Mouse (Mus musculus): ENCODE results near the gene Wfikkn1. TPM values are rescaled to one million over a fixed set of nuclear protein-coding genes. Genes with fewer than 3 reads are reported as not detected.
A peak's percentile ranks its signal among the peaks of the same experiment; 100 is the strongest.

Wfikkn1 gene
- total and polyA plus RNA-seq, 2 experiments from 2014 or later: 0.11 TPM; not detected in 1

DNA sequence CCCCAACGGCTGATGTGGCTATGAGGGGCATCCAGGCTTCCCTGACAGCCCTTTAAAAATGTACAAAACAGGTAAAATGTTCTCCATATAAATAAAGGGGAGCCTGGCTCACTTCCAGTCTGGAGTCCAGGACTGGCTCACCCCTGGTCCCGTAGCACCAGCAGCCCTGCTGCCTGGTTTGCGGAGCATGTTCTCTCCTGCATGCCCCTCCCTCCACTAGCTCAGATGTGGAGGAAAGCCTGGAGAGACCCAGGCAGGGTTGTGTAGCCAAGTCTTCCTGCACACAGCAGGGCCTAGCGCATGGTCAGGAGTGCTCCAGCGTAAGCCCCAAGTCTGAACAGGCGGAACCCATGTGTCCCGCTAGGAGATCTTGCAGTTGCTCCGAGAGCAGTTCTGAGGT is 2.6 kb upstream of the Wfikkn1 start:
- TF ChIP-seq EP300 (IDR thresholded peaks at IDR 0.05; ENCODE audit: low read depth): no peak
- no peak for TF ChIP-seq CTCF (IDR thresholded peaks at IDR 0.05; ENCODE audit: low read depth)
- Histone ChIP-seq H3K4me3 (ENCODE audit: low read depth, low read length) (no peak overlapping the region), H3K36me3 (replicated peaks; ENCODE audit: control insufficient read depth, insufficient read depth, low read length) (peaks cover 28% of the 10 kb centered on the region), H3K9ac (replicated peaks; ENCODE audit: low read depth, low read length) (no peak overlapping the region), H3K27me3 (ENCODE audit: control insufficient read depth, insufficient read depth, low read length) (no peaks in the 10 kb centered on the region), H3K4me1 (ENCODE audit: control insufficient read depth, insufficient read depth) (no peaks in the 10 kb centered on the region), H3K27ac (ENCODE audit: low read depth) (no peak overlapping the region), H3K9me3 (replicated peaks; ENCODE audit: control insufficient read depth, low read length) (no peaks in the 10 kb centered on the region), H3K4me2 (ENCODE audit: low read depth, low read length) (no peak overlapping the region)
- no peak for ATAC-seq (ENCODE audit: insufficient read depth, low read depth)
- no peak for DNase-seq (ENCODE audit: low spot score)
- WGBS: 91% methylated on average over 8 of the region's 8 CpGs

DNA sequence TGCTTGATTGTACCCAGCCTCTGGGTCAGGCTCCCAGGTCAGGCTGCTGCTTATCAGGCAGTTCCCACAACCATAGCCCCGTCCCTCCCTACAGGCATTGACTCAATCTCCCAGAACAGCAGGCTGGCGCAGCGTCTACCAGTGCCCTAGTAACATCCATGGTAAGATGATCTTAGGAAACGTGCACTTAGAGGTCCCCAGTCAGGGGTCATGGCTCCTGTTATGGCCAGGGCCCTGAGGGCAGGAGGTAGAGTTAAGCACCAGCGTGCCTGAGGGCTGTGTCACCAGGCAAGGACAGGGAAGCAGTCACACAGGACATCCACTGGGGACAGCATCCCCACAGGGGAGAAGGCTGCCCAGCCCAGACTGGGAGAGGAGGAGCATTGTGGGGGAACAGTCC is 1.6 kb upstream of the Wfikkn1 start:
- no peaks in the 10 kb centered on the region for H3K27me3 ChIP-seq (ENCODE audit: control insufficient read depth, insufficient read depth, low read length)
- TF ChIP-seq EP300 (IDR thresholded peaks at IDR 0.05; ENCODE audit: low read depth): no peak
- TF ChIP-seq CTCF (IDR thresholded peaks at IDR 0.05; ENCODE audit: low read depth): no peak
- no peak overlapping the region for H3K4me3 ChIP-seq (ENCODE audit: low read depth, low read length)
- no peaks in the 10 kb centered on the region for H3K9me3 ChIP-seq (replicated peaks; ENCODE audit: control insufficient read depth, low read length)
- WGBS: 53% methylated on average over 5 of the region's 5 CpGs
- H3K4me1 ChIP-seq (ENCODE audit: control insufficient read depth, insufficient read depth): no peaks in the 10 kb centered on the region
- no peak overlapping the region for H3K4me2 ChIP-seq (ENCODE audit: low read depth, low read length)
- H3K9ac ChIP-seq (replicated peaks; ENCODE audit: low read depth, low read length): no peak overlapping the region
- DNase-seq (ENCODE audit: low spot score) (no peak), ATAC-seq (ENCODE audit: insufficient read depth, low read depth) (0 out of 2 replicates have a peak, but pooled peaks have one; percentile 6)
- no peak overlapping the region for H3K27ac ChIP-seq (ENCODE audit: low read depth)
- H3K36me3 ChIP-seq (replicated peaks; ENCODE audit: control insufficient read depth, insufficient read depth, low read length): peaks cover 25% of the 10 kb centered on the region

DNA sequence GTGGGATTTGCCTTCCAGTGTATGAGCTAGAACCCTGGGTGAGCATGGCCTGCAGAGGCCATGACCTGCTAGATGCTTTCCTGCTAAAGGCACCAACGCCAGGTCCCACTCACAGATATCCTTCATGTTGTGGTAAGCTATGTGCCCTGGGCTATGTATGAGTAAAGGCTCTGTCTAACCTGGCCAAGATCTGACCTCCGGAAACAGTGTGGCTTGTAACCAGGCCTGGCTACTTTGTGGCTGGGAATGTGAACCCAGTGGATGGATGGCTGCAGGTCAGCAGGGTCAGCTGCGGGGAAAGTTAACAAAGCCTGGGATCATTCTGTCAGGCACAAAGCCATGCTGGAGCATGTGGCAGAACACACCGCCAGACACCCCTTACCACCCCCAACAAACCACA is 1.0 kb upstream of the Wfikkn1 start:
- Histone ChIP-seq H3K4me2 (ENCODE audit: low read depth, low read length) (no peak overlapping the region), H3K27ac (ENCODE audit: low read depth) (no peak overlapping the region), H3K4me3 (ENCODE audit: low read depth, low read length) (no peak overlapping the region), H3K9ac (replicated peaks; ENCODE audit: low read depth, low read length) (no peak overlapping the region), H3K36me3 (replicated peaks; ENCODE audit: control insufficient read depth, insufficient read depth, low read length) (peaks cover 25% of the 10 kb centered on the region), H3K27me3 (ENCODE audit: control insufficient read depth, insufficient read depth, low read length) (no peaks in the 10 kb centered on the region), H3K4me1 (ENCODE audit: control insufficient read depth, insufficient read depth) (no peaks in the 10 kb centered on the region), H3K9me3 (replicated peaks; ENCODE audit: control insufficient read depth, low read length) (no peaks in the 10 kb centered on the region)
- ATAC-seq (ENCODE audit: insufficient read depth, low read depth) (no peak), DNase-seq (ENCODE audit: low spot score) (no peak)
- TF ChIP-seq CTCF (IDR thresholded peaks at IDR 0.05; ENCODE audit: low read depth) (no peak), EP300 (IDR thresholded peaks at IDR 0.05; ENCODE audit: low read depth) (no peak)
- WGBS: 66% methylated on average over 4 of the region's 4 CpGs

DNA sequence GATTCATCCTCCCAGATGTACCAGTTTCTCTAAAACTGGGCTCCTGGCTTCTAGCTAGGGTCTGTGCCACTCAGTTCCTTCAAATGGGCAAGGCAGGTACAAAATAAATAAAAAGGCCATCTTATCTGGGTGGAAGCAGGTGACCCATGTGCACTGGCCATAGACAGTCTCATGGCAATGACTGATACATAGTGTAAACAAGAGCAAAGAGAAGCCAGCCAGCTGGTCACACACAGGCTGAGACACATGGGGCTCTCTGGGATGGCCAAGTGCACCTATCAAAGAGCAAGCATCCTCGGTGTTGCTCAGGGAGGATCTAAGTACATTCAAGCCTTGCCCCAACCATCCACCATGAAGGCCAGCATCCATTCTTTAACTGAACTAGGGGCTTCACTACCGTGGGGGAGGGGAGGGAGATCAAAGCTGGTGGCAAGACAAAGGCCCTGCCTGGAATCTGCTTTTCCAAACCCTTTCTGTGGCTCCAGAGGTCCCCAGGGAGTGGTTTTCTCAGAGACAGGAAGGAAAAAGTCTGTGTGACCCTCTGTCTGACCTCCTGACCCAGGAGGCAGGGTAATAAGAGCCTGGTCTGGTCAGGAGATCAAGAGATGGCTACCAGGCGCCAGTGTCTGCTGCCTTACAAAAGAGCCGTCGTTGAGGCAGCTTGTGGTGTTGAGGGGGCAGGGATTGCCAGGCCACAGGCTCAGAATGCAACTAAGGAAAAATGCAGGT is 419 bp upstream of the Wfikkn1 start:
- H3K27ac ChIP-seq (ENCODE audit: low read depth): no peak overlapping the region
- H3K9ac ChIP-seq (replicated peaks; ENCODE audit: low read depth, low read length): no peak overlapping the region
- no peak overlapping the region for H3K4me2 ChIP-seq (ENCODE audit: low read depth, low read length)
- H3K9me3 ChIP-seq (replicated peaks; ENCODE audit: control insufficient read depth, low read length): no peaks in the 10 kb centered on the region
- H3K4me3 ChIP-seq (ENCODE audit: low read depth, low read length): no peak overlapping the region
- TF ChIP-seq EP300 (IDR thresholded peaks at IDR 0.05; ENCODE audit: low read depth) (no peak), CTCF (IDR thresholded peaks at IDR 0.05; ENCODE audit: low read depth) (no peak)
- no peak for DNase-seq (ENCODE audit: low spot score)
- ATAC-seq (ENCODE audit: insufficient read depth, low read depth): no peak
- H3K36me3 ChIP-seq (replicated peaks; ENCODE audit: control insufficient read depth, insufficient read depth, low read length): peaks cover 25% of the 10 kb centered on the region
- peaks cover 5% of the 10 kb centered on the region; the same call in 1 of the 2 replicates for H3K4me1 ChIP-seq (ENCODE audit: control insufficient read depth, insufficient read depth)
- 25% methylated on average over 5 of the region's 5 CpGs for WGBS
- H3K27me3 ChIP-seq (ENCODE audit: control insufficient read depth, insufficient read depth, low read length): no peaks in the 10 kb centered on the region

DNA sequence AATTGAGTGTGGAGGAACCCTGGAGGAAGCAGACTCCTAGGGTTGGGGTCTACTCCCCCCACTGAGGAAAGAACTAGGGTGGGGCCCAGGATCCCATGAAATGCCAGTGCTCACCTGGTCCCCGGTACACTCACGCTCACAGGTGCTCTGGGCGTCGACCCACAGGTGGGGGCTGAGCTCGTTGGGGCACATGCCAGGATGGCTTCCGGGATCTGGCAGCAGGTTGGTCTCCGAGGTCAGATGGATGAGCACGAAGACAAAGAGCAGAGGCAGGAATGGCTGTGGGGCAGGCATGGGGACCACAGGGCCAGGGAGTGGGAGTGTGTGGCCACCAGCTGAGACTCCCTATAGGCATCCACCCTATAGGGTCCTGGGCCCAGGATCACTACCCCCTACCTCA is 908 bp downstream of the Wfikkn1 start:
- no peak for TF ChIP-seq CTCF (IDR thresholded peaks at IDR 0.05; ENCODE audit: low read depth)
- TF ChIP-seq EP300 (IDR thresholded peaks at IDR 0.05; ENCODE audit: low read depth): no peak
- Histone ChIP-seq H3K27me3 (ENCODE audit: control insufficient read depth, insufficient read depth, low read length) (no peaks in the 10 kb centered on the region), H3K4me2 (ENCODE audit: low read depth, low read length) (no peak overlapping the region), H3K9me3 (replicated peaks; ENCODE audit: control insufficient read depth, low read length) (no peaks in the 10 kb centered on the region), H3K9ac (replicated peaks; ENCODE audit: low read depth, low read length) (no peak overlapping the region), H3K4me3 (ENCODE audit: low read depth, low read length) (no peak overlapping the region), H3K4me1 (ENCODE audit: control insufficient read depth, insufficient read depth) (peaks cover 11% of the 10 kb centered on the region; the same call in 1 of the 2 replicates), H3K36me3 (replicated peaks; ENCODE audit: control insufficient read depth, insufficient read depth, low read length) (peaks cover 22% of the 10 kb centered on the region), H3K27ac (ENCODE audit: low read depth) (no peak overlapping the region)
- 86% methylated on average over 8 of the region's 8 CpGs for WGBS
- no peak for DNase-seq (ENCODE audit: low spot score)
- ATAC-seq (ENCODE audit: insufficient read depth, low read depth): no peak

DNA sequence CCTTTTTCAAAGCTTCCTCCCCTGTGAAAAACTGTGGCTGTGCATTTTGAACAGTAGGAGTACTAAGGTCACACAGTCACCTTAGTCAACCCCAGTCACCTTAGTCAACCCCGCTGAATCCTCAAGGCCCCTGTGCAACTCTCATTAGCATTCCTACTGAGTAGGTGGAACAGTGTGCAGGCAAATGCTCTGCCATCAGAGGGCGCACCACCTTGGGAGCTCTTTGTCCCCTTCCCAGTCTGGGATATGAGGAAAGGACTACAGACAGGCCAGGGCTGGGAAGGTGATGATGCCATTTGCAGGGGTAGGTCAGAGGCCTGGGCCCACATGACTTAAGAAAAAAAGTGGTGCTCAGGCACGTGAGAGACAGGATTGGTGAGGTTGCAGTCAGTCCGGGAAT is 1.4 kb downstream of the Wfikkn1 start:
- Histone ChIP-seq H3K27me3 (ENCODE audit: control insufficient read depth, insufficient read depth, low read length) (no peaks in the 10 kb centered on the region), H3K36me3 (replicated peaks; ENCODE audit: control insufficient read depth, insufficient read depth, low read length) (peaks cover 18% of the 10 kb centered on the region), H3K4me2 (ENCODE audit: low read depth, low read length) (no peak overlapping the region), H3K4me1 (ENCODE audit: control insufficient read depth, insufficient read depth) (peaks cover 15% of the 10 kb centered on the region; the same call in 1 of the 2 replicates), H3K9me3 (replicated peaks; ENCODE audit: control insufficient read depth, low read length) (no peaks in the 10 kb centered on the region), H3K27ac (ENCODE audit: low read depth) (no peak overlapping the region), H3K4me3 (ENCODE audit: low read depth, low read length) (no peak overlapping the region), H3K9ac (replicated peaks; ENCODE audit: low read depth, low read length) (no peak overlapping the region)
- TF ChIP-seq CTCF (IDR thresholded peaks at IDR 0.05; ENCODE audit: low read depth) (peak; percentile 27; the same call in 1 of the 2 replicates), EP300 (IDR thresholded peaks at IDR 0.05; ENCODE audit: low read depth) (no peak)
- no peak for DNase-seq (ENCODE audit: low spot score)
- ATAC-seq (ENCODE audit: insufficient read depth, low read depth): no peak
- 68% methylated on average over 4 of the region's 4 CpGs for WGBS
